Mouse (Mus musculus): ENCODE data around the gene Tm7sf2.
"Not testable (repeated sequence)": the region's sequence is repeated elsewhere in the genome, so short reads cannot be mapped to it uniquely, and the experiment has no call there.

Tm7sf2 gene

DNA sequence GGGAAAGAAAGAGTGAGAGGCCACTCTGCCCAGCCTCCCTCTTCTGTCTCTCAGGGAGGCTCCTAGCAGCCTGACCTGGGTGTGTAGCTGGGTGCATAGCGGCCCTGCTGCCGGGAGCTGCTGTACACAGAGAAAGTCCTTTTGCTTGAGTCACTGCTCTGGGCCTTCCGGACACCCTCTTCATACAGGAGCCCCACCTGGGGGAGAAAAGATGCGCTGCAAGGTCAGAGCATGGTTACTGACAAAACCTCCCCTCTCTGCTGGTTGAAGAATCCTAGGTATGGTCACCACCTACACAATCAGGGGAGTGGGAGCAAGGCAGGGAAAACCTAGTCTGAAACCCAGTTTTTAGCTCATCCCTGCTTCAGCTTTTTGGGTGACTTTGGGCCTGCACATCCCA is 778 bp upstream of the Tm7sf2 start:
- DNase-seq, result no peak

GRCm38 (mm10) chr19:6067011-6067723 is 1.0 kb downstream of the Tm7sf2 start:
- peak; percentile 69 to 82 for DNase-seq

GRCm38 (mm10) chr19:6066571-6066970 is 1.6 kb downstream of the Tm7sf2 start:
- DNase-seq, result no peak

- DNase-seq, result no peak
These were observed 5.1 kb downstream of the Tm7sf2 start for GRCm38 (mm10) chr19:6063081-6063480.

DNA sequence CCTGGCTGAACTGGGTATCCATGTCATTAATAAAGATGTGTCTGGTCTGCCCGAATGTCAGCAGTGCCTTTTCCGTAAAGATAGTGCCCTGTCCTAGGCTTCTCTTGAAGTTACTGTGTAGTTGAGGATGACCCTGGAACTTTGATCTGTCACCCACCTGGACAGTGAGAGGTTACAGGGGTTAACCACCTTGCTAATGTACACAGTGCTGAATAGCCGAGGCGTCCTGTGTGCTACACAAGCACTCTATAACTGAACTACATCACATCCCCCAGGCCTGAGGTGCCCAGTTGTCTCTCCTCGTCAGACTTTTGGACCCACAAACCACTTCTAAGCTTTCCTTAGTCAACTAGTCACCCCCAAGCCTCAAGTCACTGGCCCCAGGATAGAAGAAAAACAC is 5.8 kb downstream of the Tm7sf2 start:
- DNase-seq, result no peak

DNA sequence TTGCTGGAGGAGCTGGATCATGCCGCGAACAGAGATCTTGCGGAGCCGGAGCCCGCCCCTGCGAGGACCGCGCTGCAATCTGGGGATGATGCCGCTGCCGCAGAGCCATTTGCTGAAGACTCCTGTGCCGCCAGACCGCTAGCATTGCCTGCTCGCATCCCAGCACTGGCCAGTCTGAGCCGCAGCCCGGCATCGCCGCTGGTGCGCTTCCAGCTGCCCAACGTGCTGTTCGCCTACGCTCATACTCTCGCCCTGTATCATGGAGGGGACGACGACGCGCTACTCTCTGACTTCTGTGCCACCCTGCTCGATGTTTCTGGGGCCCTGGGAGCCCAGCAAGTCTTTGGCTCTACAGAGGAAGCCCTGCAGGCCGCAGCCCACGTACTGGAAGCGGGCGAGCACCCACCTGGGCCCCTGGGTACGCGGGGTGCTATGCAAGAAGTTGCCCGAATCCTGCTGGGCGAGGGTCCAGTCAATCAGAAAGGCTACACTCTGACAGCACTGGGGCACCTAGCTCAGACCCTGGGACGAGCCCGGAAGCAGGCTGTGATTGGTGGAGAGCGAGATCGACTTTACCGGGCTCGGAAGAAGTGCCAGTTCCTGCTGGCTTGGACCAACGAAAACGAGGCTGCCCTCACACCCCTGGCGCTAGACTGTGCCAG is 6.4 kb downstream of the Tm7sf2 start:
- DNase-seq, result peak; percentile 54 to 55

- peak; percentile 87 to 91 for DNase-seq
These were observed 7.1 kb downstream of the Tm7sf2 start, which contains the start of gene Znhit2 for GRCm38 (mm10) chr19:6061021-6061533. TSS of gene Znhit2 (plus strand) at chr19:6061192.

GRCm38 (mm10) chr19:6058966-6059365 is 9.2 kb downstream of the Tm7sf2 start:
- no peak for DNase-seq

- DNase-seq, result no peak
These were observed 9.7 kb downstream of the Tm7sf2 start for GRCm38 (mm10) chr19:6058513-6058912.

DNA sequence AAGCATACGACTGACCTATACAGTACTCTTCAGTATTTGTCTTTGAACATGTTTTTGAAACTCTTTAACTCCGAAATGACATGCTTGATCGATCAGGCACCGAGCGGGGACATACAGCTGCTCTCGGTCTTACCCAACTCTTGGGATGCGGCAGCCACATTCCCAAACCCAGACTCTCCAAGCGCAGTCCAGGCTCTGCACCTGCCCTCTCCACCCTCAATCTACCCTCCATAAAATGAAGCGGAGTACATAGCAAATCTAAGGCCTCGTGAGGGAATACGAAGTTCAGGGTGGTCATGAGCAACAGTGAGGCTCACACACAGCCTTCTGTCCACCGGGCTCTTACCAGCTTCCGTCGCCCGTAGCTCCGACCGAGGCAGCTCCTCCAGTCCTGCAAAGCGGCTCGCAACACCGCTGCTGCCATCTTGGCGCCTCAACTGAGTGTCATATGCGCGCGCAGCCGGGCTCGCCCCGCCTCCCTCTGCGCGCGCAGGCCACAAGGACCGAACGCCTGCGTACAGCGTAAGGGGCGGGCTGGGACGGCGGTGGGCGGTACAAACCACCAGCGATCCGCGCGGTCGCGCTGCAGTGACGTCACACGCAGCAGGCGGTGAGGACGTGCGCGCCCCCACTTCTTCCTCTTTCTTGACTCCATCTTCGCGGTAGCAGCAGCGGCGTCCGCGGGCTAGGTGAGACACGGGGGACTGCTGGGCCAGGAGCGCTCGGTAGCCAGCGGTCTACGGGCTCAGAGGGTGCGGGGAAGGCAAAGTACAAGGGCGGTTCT is 10.7 kb downstream of the Tm7sf2 start, which contains the start of the genes Mrpl49 and Fau:
Mrpl49 (minus strand) TSS at position 473 of the 784 bp plus-strand sequence.
Fau (plus strand) TSS at position 532 of the 784 bp plus-strand sequence.
- peak; percentile 98 to 99 for DNase-seq

DNA sequence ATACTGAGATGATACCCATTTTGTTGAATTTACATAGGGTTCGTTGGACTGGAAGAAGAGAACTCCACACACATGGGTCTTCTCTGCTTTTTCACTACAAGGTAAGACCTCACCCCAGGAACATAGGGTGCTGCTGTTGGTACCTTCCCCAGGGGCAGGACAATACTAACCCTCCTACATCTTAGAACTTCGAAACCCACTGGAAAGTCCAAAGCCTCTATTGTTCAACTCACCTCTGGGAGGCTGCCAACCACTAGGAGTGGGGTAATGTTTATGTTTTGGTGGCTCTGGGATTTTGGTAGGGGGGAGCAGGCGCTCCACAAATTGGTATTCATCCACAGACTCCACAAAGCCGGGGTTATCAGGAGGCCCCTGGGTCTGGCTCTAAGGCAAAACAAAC is 11.5 kb downstream of the Tm7sf2 start:
- DNase-seq, result no peak

DNA sequence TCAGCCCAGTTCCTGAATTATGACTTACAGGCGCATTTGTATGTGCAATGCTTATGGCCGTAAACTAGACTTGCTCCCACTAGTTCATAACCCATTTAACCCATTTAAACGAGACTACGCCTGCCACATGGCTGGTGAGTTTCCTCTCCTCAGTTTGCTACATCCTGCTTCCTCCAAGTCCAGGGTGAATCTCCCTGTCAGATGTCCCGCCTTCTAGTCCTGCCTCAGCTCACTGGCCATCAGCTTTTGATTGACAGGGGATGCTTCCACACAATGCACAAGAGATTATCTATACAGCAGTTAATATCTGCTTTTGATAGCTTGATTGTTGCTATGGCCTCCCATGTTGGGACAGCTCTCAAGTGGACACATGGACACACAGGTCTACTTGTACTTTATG is 13.9 kb downstream of the Tm7sf2 start:
- no peak for DNase-seq

DNA sequence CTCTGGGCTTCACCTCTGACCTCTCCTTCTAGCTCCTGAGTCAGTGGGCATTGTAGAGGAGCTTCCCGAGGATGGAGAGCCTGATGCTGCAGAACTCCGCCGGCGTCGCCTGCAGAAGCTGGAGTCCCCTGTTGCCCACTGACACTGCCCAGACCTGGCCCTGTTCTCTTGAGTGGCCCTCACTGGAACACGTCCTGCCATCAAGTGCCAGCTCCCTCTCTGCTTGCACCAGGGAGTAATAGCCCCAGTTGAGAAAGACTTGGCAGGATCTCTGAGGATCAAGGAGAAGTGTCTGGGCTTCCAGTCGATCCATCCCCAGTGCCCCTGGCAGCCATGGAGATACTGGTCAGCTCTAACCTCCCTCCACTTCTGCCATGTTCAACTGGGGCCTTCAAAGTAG is 15.7 kb downstream of the Tm7sf2 start:
- no peak for DNase-seq

DNA sequence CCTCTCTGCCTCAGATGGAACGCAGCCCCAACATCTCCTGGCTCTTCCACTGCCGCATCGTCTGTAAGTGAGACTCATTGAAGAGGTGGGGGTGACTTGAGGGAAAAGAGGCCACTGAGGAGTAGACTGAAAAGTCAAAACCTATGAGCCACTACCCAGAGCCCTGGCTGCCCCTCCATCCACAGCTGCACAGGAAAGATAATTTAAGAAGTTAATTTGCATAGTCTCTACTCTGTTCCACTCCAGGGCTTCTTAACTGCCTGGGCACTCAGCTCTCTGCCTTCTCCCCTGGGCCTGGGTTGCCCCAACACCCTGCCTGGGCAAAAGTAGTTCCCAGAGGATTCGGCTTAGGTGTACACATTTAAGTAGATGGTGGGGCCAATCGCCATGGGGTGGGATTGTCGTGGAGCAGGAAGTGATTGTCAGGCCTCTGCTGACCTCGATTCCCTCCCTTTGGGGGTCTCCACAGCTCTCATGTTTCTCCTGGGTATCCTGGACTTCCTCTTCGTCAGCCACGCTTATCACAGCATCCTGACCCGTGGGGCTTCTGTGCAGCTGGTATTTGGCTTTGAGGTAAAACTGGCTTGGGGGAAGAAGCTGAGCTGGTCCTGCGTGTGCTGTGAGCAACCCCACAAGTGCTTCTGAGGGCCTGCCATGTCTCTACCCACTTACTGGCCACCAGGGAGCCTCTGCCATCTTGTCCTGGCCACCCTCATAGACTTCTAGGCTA is 19.3 kb downstream of the Tm7sf2 start:
- DNase-seq, result peak; percentile 59 to 64

- DNase-seq, result no peak
These were observed 20.3 kb downstream of the Tm7sf2 start for GRCm38 (mm10) chr19:6047899-6048166.

- no peak for DNase-seq
These were observed 20.8 kb downstream of the Tm7sf2 start for GRCm38 (mm10) chr19:6047154-6047898.

DNA sequence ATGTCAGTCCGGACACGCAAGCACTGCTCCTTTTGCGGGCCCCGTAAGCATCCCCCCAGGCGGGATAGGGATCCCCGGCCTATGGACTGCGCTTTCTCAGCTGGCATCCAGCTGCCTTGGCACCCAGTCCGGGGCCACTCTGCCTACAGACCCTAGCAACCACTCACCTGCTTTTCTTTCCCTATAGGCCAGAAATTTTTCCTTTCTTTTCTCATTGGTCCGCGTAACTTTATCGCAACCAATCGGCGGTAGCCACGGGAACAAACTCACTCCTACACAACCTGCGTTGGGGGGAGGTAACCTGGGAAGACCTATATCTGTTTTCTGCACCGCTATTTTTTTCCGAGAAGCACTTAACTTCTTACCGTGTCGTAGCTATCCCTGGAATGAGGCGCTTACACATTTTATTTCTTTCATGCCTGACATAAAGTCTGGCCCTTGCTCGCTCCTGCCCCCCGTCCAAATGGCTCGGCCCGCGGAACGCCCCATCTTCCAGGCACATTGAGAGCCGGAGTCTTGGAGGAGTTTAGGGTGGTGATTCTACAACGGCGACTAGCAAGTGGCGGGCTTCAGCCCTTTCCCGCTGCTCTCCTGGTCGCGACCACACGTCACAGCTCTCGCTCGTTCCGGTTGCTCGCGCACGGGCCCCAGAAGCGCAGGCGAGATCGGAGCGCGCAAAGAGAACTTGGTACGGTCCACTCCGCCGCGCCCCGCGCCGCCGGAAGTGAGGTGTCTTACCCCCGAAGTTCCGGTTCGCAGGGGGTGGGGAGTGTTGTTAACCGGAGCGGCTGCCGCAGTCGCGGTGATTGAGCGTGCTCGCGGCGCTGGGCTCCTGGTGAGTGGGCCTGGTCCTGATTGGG is 21.6 kb downstream of the Tm7sf2 start, which contains the start of gene Syvn1:
Syvn1 (plus strand) TSS at position 283 of the 860 bp plus-strand sequence.
- DNase-seq, result peak; percentile 82 to 87

DNA sequence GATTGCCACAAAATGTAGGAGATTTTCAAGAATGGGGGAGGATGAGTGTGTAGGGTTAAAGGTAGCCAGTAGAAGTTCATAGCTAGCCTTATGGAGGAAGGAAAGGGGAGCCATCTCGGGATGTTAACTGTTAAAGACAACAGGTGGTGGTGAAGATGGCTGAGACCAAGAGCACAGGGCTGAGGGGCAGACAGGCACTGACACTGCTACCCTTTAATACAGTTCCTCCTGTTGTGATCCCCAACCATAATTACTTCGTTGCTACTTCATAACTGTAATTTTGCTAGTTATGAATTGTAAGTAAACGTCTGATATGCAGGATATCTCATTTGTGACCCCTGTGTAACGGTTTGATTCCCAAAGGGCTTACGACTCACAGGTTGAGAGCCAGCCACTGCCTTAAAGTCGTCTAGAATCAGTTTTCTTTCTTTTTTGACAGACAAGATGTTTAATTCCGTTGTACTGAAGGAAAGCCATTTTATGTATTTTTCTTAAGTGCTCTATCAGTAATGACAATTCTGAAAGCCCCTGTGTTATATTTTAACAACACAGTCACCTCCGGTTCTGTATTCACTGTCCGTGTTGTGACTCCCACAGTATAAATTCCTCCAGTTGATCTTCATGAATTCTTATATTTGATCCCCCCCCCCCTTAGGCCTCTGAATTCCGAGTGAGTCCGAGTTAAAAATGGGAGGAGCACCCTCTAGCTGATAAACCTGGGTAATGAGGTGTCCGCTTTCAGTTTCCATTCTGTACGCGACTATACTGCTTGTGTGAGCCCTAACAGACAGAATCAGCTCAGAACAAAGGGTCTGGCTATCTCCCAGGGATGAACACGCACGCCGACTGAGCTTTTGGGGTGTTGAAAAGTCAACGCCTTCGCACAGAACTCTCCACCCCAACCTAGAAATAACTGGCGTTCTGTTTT is 22.5 kb downstream of the Tm7sf2 start:
- no peak for DNase-seq

GRCm38 (mm10) chr19:6044102-6044501 is 24.1 kb downstream of the Tm7sf2 start:
- DNase-seq, result not testable (repeated sequence)

DNA sequence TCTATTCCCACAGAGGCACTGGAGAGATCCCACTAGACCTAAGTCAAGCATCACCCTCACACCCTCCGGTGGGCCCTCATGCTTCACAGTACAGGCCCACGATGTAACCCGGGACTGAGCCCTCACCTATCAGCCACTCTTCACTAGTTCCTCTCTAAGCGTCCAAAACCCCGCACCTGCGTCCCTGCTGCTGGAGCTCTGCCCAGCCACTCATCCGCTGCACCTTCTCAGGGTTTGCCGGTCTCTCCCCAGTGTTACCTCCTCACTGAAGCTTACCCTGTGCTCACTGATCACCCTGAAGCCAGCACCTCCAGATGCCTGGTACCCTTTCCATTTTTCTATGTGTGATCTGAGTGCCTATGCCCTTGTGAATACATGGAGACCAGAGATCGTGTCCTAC is 25.9 kb downstream of the Tm7sf2 start:
- DNase-seq, result no peak

Data from spleen, adult 18-20 months (tissue).